Mouse (Mus musculus): Measurements from ENCODE around the gene Clpb.

Clpb gene

DNA sequence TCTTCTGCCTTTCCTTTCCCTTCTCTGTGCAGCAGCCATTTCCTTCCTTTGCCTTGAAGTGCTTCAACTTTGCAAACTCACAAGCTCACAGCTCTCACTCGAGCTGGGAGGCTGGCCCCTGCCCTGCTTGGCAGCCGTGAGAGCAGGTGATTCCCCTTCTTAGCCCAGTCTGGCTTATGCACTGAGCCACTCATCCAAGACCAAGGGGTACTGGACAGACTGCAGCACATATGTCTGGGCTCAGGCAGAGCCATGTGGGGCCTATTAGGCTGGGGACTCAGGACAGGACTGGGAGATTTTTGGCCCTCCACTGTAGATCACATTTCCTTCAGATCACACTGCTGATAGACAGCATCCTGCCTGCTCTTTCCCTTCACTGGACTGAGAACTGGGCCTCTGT lies 10.1 kb downstream of the Clpb start:
- DNase-seq (ENCODE audit: low read depth, low spot score) = no peak

DNA sequence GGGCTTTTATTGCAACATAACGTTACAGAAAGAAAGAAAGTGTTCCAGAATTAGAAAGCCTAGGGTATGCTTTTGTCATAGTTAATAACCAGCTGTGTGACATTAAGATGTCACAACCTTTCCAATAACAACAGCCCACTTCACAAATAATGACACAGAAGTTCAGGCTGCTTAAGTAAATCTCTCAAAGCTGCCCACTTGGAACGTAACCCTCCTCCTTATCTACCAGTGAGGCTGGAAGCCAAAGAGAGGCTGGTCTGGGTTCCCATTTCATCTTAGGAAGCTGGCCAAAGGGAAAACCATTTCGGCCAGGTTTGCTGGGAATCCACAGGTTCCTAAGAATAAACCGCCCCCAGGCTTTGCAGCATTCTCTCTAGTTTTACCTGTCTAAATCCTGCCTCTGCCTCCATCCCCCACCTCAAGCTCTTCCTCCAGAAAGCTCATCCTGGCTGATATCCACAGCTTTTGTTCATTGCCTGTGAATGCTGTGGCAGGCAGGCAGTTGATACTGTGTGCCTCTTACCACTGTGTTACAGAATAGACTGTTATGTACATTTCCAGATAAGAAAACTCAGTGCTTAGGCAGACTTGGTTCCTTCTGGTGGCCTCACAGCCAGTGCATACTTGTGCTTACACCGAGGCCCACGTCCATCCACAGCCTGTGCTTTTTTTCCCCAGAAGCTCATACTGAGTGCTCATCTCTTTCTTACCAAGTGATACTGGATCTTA lies 12.8 kb downstream of the Clpb start:
- no peak for DNase-seq (ENCODE audit: low read depth, low spot score)

DNA sequence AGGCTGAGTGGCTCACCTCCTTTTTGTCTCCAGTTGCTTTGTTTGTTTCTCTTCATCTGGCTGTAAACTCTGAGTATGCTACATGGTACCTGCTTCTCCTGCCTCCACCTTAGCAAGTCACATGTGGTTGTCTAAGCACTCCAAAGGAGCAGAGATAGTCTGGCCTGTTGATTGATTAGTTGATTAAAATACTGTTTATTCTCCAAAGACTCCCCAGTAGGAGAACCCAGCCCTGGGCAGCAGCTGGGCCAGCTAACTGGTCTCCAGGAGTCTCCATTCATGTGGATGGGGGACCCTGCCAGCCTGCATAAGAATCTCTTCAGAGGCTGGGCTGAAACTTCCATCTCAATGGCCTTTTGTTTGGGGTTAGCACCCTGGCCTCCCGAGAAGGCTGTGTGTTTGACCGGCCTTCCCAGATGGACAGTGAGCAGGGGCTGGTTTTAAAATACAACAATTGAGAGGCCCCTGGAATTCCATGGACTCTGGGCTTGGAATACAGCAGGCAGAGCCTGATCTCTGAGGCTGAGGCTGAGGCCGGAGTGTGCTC lies 13.4 kb downstream of the Clpb start:
- DNase-seq (ENCODE audit: low read depth, low spot score) = no peak

DNA sequence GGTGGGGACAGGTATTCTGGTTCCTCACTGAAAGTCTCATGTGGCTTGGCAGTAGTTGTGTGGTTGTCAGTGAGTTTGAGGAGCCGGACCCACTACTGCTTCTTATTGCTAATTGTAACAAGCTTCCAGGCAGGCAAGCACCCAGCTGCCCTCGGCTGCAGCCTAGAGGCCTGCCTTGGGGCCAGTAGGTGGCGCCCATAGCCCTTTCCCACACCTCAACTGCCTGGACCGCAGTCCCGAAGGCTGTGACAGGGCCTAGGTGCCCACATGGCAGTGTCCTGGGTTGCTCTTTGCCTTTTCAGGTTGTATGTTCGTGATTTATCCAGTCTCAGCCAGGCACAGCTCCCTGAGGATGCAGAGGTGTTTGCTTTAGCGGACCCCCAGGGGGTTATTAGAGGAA lies 16.2 kb downstream of the Clpb start:
- DNase-seq (ENCODE audit: low read depth, low spot score) = peak; percentile 31

DNA sequence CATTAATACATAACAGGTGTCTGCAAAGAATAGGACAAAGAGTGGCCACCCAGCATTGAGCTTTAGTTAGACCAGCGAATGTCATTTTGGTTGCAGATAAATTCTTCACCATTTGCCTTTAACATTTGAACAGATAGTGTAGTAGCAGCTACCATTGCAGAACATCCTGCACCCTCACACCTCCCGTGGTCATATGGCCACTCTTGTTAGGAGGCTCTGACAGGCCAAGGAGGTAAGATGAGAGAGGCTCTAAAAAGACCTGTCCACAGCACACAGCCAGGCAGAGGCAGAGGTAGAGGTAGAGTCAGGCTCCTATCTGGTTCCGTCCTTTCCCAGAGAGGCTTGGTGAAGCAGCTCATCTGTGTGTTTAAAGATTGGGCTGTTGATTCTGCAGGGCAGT lies 17.5 kb downstream of the Clpb start:
- DNase-seq (ENCODE audit: low read depth, low spot score) = no peak

DNA sequence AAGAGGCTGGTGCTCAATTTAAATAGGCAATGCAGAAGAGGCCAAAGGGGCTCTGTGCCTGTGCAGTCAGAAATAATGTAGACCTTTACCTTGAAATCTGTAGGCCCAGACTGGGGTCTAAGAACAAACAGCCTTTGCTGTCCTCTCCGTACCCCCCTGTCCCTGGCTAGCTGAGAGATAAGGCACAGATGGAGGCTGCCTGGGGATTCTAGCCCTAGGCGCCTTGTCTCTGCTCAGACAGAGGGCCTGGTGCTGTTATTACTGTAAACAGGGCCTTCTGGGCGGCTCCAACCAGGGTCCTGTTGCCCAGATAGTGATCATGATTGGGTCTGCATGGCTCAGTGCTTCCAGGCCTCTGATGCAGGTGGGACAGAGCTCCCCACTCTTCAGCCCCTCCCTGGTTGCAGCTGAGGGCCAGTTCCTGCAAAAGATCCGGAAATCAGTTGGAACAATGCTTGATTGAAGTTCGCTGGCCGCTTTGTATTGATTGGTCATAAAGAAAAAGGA lies 18.2 kb downstream of the Clpb start:
- no peak for DNase-seq (ENCODE audit: low read depth, low spot score)

DNA sequence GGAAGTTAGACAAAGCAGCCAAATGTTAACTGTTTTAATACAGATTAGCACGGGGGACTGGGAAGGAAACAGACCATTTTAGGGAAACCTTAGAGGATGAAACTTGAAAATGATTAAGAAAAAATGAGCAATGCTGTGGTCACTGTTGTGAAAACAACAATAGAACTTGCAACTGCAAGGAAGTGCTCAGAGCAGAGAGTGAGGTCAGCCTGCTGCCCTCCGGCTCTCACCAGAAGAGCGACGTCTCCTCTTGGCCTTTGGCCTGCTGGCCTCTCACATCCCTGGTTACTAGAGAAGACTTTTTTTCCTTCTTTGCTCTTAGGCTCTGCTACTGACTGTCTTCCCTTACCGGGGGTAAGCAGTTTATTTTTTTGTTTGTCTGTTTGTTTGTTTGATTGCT lies 19.5 kb downstream of the Clpb start:
- no peak for DNase-seq (ENCODE audit: low read depth, low spot score)

DNA sequence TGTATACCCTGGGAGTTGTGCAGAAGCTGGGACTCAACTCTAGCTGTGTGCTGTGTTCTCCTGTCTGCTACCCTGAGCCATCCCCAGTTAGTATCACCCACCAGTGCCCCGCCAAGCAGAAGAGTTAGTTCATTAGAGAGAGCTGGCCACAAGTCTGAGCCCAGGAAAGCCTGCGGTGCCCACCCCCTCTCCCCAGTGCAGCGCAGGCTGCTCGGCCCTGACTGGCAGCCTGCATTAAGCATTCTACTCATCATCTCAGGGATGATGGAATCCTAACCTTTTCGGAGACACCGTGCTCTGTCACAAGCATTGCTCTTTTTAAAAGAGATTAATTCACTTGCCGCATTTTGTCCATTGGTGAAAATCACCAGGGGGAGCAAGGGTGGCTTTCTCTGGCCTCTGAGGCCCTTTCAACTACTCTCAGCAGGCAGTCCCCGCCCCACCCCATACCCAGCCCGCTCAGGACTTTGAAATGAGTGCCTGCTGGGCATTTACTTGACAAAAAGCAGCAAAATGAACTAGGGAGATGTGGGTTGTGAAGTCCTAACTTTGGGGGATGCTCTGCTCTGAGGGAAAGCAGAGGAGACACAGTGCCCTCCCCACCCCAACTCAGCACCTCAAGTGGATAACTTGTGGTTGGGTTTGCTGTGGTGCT lies 20.7 kb downstream of the Clpb start:
- DNase-seq (ENCODE audit: low read depth, low spot score) = no peak

DNA sequence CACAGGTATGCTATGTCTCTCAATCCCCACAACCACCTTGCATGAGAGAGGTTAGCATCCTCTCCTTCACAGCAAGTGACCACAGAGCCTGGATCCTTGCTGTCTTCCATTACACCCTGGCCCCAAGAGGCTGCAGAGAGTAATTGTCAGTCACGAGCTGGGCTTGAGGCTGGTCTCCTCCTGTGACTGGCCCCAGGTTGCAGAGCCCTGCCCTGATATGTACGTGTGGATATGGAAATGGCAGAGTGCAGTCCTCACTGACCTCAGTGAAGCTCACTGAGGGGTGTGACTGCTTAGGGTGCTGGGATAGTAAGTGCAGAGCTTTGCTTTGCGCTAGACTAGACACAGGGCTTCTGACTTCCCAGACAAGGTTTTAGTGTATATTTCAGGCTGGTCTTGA lies 21.2 kb downstream of the Clpb start:
- no peak for DNase-seq (ENCODE audit: low read depth, low spot score)

DNA sequence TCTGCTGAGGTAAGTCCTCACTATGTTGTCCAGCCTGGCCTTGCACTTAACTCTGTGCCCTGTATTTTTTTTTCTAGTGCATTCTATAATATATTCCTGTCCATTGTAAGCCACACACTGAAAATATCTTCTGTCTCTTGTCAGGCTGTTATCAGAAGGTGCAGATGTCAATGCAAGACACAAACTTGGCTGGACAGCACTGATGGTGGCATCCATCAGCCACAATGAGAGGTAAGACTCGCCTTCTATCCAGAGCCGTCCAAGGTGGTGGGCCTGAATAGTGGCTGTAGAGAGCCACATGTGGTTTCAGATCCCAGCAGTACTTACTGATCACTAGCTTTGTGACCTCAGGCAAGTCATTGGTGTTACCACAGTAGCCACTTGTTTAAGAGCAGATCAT lies 23.7 kb downstream of the Clpb start:
- DNase-seq (ENCODE audit: low read depth, low spot score) = no peak

DNA sequence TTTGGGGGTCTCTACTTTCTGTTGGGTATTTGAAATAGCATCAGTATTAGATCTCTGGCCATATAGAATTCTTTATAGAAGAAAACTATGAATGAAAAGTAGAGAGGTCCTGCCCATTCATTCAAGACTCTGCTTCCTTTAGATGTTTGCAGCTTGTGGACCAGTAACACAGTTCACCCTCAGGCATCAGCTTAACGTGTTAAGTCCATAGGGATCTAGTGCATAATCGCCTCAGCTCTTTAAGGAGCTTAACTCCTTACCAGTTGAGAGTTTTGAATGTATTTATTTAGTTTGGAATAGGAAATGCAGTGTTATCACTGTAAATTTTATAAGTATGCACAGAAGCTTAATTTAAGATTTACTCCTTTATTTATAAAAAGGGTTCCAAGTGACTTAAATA lies 27.0 kb downstream of the Clpb start:
- DNase-seq (ENCODE audit: low read depth, low spot score) = no peak

DNA sequence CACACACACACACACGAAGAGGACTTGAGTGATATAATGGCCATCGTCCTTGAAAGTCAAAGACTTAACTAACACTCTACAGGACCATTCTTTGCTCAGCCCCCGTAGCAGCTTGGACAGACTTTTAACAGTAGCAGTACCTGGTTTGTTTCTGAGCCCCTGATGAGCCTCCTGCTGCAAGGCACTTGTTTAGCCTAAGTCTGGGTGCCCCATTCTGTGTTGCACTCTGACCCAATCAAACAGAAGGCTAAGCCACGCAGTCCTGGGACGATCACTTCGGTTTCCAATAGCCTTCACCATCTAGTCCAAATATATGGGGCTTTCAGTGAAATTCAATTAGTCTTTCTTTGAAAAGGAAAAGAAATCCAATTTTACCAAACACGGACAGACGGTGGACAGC lies 28.4 kb downstream of the Clpb start:
- no peak for DNase-seq (ENCODE audit: low read depth, low spot score)

DNA sequence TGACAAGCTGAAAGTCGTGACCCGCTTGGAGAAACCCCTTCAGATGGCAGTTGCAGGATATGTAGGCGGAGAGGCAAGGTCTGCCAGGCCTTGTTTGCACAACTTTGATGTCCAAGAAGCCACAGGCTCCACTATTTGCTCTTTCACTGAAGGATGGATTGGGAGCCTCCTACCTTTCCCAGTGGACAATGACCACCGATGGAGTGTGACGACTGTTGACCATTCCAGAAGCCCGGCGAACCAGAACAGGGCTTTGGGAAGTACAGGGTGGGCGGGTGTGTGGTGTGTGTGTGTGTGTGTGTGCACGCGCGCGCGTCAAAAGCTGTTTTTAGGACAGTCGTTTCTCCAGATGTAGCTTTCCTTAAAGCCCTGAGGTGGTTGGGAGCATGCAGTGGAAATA lies 29.0 kb downstream of the Clpb start:
- DNase-seq (ENCODE audit: low read depth, low spot score) = no peak

DNA sequence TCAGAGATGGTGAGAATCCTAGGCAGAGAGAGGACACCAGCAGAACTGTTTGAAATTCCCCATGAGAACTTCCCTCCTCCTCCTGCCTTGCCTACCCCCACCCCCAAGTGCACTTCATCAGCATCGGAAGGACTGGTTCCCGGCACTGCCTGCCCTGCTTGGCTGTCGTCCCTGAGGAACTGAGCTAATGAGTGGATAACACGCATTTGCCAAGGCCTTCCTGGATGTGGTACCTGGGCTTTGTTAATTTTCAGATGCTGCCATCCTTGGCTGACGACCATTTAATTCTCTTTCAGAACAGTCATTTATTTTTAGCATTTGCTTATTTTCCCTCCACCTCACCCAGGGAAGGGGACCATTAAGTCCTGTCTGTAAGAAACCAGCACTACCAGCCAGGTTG lies 32.0 kb downstream of the Clpb start:
- DNase-seq (ENCODE audit: low read depth, low spot score) = no peak

DNA sequence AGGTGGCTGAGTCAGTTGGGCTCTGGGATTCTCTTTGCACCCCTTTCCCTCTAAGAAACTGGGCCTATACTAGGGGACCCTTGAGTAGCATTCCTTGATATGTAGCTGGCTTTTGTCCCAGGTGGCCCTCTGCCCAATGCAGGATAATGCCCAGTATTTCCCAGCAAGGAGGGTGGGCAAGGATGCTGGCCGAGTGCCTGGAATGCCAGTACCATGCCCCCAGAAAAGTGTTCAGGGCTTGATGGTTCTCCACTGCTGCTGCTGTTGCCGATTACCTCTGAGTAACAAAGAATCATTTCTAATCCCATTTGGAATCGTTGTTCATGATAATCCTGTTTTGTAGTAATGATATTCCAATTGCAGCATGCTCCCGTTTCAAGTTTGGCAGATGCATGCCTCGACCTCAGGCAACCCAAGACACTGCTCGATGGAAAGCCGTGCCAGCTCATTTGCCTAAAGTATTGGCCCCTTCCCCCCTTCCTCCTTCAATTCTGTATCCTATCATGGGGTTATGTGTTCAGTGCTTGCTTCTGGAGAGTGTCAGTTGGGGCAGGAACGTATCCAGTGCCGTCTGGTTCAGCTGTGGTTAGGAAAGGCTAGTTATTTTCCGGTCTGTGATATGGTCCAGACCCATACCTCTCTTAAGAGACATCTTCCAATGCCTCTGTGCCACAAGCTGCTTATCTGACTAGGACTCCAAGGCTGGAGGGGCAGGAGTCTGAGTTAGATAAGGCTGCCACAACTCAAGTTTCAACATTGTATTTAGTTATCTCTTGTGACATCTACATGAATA lies 33.7 kb downstream of the Clpb start:
- DNase-seq (ENCODE audit: low read depth, low spot score) = no peak

DNA sequence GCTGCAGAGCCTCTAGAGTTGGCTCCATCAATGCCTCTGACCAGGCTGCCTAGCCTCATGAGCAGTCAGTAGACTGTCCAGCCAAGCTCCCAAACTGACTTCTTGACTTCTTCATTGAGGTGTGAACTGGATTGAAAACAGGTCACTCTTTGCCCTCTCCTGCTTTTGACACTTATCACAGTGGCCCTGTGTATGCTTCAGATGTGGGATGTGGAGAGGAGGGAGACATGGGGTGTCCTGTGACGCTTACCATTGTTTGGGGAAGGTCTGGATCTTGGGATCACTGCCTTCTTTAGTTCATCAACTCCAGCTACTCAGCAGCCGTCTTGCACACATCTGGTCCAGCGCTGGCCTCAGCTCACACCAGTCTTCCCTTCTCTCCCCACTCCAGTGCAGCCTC lies 36.9 kb downstream of the Clpb start:
- DNase-seq (ENCODE audit: low read depth, low spot score) = no peak

DNA sequence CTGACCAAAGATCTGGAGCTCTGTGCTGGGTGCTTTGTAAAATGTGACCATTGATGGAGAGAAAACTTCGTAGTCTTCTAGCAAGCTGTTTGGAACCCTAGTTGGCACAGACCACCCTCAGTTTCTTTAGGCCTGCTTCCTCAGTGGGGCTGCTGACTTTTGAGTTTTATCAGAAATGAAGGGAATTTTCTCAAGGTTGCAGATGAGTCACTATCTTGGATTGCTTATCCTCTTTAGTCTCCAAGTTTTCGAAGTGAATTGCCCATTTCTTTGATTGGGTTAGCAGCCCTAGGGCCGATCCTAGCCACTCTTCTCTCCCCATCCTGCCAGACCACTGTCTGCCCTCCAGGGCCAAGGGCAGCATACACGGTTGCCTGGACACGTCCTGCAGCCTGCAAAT lies 39.3 kb downstream of the Clpb start:
- no peak for DNase-seq (ENCODE audit: low read depth, low spot score)

DNA sequence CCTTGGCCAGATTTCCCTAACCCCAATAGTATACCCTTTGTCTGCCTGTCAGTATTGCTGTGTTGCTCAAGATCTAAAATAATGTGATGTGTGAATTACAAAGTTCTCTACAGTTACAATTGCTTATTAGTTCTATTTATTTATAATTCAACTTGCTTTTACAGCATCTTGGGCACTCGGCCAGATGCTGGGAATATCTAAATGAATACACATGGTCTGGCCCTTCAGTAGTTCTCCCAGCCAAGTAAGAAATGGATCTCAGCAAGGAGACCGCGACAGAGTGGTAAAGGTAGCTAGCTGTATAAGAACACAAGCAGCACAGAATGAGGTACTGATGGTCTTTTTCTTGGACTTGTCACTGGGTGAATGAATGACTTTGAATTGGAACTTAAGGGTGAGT lies 46.2 kb downstream of the Clpb start:
- DNase-seq (ENCODE audit: low read depth, low spot score) = no peak

DNA sequence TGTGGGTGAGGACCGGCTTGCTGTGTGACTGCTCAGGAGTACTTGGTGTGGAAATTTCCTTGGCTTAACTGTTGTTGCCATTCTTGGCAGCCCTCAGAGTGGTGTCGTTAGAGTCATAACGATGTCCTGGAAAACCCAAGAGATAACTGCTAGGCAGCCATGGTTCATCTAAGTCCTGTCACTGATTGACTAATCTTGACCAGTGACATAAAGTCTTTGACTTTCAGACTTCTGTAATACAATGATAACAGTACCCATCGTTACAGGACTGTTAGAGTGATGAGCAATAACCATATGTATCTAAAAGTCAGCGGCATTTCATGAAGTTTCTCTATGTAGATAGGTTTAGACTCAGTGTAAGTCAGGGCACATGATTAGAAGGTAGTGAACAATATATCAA lies 46.8 kb downstream of the Clpb start:
- no peak for DNase-seq (ENCODE audit: low read depth, low spot score)

DNA sequence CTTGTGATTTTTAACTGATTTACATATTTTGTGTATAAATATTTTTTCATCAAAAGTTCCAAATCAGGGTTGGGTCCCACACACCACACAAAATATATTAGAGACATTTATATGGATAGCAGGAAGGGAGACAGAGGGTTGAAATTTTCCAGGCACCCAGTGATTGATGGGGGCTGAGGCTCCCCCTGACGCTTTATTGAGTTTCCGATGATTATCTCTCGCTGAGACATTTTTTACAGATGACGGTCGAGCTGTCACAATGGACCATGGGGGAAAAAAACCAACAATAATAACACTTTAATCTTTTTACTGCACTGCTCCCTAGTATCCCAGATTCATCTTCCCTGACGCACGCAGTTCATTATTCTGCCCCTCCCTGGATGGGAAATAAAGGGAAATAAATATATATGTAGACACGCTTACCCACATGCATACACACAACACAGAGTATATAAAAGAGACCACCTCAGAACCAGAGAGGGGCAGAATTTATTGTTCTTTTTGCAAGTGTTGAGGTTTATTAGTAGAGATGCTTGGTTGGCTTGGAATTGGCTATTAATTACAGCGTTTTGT lies 50.5 kb downstream of the Clpb start:
- DNase-seq (ENCODE audit: low read depth, low spot score) = no peak

DNA sequence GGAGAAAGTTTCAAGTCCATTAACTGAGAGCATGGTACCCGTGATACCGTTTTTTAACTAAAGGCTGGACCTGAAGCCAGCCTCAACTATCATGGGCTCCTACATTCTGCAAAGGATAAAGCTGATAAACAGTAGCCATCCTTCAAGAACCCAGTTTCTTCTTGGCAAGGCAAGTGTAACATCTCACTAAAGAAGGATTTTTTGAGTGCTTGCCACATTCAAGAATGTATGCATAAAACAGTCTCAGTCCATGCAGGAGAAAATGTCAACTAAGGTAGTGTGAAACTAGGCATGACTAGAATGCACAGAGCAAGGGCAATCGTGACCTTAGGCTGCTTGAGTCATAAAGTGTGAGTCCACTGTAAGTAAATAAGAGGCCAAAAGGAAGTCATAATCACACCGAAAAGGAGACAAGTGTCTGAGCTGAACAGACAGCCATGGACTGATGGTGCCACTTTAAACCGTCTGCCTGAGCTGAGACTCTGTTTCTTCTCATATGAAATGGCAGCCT lies 51.7 kb downstream of the Clpb start:
- DNase-seq (ENCODE audit: low read depth, low spot score) = no peak

DNA sequence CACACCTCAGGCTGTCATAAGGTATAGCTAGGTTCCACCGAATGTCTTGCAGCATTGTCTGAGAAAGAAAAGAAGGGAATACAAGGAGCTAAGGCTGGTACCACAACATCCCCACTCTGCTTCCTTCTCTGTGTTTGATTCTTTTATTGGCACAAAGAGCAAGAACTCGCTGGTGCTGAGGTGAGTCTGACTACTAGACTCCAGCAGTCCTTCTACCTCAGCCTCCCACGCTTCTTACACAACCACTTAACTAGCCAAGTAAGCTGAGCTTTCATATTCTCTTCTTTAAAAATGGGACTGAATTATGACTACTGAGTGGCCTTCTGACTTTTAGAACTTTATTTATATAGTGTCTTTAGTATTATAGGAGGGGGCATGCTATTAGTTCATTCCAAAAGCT lies 56.9 kb downstream of the Clpb start:
- DNase-seq (ENCODE audit: low read depth, low spot score) = no peak
